Mouse (Mus musculus) CH12F3 (cell line): ENCODE data around the gene Cacna1i.

Experiments
- in situ Hi-C: fragments of 300-500 bp; cut with MboI; formaldehyde crosslinking; loops from 2 replicates; pipeline ENCODE4 v1.14.3; 2020; ENCODE audit warnings: low sequenced_read_pairs

The Cacna1i gene

DNA sequence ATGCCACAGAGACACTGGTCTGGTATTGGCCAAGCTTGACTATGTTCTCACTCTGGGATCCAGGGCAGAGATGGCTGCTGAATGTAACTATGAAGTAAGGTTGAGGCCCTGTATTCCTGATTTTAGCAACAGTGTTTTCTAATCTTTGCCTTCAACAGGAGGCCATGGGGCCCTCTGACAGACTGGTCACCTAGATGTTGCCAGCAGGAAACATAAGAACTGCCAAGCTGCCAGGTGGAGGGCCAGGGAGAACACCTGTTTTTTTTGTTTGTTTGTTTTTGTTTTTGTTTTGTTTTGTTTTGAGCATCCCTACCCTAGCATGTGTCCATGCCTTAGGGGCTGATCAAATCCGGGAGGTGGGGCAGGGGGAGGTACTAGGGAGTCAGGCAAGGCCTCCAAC is 112.4 kb downstream of the Cacna1i start:
- in situ Hi-C loops = no loop called here

DNA sequence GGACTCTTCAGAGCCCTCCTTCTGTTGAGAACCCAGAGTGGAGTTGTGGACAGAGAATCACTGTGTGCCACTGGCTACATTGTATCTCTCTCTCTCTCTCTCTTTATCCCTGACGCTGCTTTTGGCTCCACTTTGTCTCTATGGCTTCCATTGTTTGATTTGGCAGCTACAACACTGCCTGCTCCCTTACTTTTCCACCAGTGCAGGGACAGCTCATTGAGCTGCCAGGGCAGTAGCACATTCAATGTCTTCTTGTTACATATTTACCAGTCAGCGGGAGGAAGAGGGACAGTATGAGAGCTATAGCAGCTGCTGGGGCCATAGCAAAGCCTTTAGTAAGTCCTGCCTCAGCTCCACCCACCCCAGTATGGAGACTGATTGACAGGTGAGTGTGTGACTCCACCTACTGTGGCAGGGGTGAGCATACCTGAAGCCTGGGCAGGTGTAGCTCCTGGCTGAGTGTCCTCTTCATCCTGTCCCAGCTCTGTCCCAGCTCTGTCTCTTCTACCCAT is 114.4 kb downstream of the Cacna1i start:
- in situ Hi-C loops = no loop called here

DNA sequence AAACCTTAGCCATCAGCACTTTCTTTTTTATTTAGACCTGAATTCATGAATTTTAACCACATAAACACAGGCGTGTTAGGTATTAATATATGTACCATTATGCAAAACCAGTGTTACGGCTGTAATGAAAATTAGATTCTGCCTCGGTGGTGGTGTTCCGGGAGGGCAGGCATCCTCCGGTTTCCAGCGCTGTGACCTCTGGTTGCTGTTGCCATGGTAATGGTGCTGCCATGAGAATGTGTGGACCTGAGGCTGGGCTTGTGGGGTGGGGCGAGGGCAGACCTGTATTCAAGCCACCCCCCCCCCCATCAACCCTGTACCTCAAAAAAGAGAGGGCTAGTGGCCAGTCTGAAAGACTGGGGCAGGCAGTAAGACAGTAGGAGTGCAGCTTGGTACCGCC is 114.9 kb downstream of the Cacna1i start:
- in situ Hi-C loops = no loop called here

DNA sequence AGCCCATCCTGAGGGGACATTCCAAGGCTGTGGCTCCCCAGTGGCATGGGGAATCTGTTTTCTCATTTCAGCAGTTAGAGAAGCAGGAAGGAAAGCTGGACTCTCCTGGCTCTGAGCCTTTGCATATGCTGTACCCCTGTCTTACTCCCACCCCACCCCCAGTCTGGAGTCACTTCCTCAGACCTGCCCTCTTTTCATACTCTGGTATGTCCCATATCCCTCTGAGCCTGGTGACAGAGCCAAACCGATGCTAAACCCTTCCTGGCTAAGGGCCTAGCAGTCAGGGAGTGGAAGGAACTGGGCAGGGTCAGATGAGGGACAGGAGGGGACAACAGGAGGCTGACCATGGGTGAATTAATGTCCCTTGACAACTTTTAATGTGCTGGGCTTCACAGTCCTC is 120.8 kb downstream of the Cacna1i start:
- in situ Hi-C loops = no loop called here

DNA sequence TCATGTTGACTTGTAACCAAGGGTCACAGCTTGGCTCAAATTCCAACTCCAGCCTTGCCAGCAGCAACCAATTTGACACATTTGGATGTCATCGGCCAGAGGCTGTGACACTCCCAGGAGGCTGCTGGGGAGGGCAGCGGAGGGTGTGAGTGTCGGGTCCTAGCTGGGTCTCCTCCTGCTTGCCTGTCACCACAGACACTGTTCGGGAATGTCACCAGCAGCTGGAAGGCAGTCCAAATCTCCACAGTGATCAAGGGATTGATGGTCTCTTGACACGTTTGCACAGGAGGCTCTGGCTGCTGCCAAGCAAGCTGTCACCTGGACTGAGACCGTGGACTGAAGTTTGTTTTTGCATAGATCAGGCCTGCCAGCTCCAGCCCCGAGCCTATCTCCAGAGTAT is 123.6 kb downstream of the Cacna1i start:
- in situ Hi-C loops = no loop called here

- in situ Hi-C loops = no loop called here
Measured at GRCm38 (mm10) chr15:80413070-80413469, 126.0 kb downstream of the Cacna1i start.

DNA sequence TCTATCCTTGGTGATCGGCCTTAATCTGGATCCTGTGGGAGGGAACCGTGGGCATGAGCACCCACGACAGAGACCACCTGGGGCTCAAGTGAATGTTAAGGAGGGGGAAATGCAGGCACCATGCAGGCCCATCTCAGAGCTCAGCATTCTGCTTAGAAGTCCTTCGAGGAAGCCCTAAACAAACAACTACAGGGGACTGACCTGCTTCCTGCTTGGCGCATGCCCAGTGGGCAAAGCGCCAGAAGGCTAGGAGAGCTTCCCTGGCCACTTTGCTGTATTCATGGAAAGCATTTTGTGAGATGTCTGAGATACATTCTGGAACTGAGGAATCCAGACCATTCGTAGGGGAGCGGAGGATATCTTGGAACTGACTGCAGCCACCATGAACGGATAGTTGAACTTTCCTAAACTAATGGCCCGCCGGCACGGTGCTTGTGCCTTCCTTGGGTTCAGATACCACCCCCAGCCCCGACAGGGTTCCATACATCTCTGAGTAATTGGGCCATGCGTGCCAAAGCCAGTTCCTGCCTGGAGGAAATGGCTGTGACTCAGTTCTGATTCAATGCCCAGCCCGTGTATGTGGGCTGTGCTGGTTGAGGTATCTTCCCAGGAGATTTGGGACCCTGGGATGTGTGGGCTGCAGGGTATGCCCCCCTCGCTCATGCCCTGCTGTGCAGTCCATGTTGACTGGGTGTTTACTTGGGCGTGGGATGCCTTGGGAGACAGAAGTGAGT is 127.1 kb downstream of the Cacna1i start:
- in situ Hi-C loops = no loop called here

DNA sequence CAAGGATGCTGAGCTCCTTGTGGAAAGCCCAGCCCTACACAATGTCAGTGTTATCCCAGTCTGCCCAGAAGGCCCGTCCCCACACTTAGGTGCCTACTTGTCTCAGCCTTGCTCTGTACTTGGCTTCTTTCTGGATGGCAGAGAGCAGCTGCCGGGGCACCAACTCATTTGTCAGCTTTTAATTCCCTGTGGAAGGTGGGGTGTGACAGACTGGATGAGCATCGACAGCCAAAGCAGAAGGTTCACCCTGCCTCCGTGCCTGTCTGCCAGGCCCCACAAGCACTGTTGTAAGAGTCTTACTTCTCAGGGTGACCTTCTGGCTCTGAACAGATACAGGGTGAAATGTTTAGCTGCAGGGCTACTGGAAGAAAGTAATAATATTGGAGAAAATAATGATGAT is 128.1 kb downstream of the Cacna1i start:
- in situ Hi-C loops = no loop called here

- in situ Hi-C loops = no loop called here
Measured at GRCm38 (mm10) chr15:80417066-80417465, 130.0 kb downstream of the Cacna1i start.

GRCm38 (mm10) chr15:80418146-80418545 is 131.1 kb downstream of the Cacna1i start:
- in situ Hi-C loops = no loop called here

DNA sequence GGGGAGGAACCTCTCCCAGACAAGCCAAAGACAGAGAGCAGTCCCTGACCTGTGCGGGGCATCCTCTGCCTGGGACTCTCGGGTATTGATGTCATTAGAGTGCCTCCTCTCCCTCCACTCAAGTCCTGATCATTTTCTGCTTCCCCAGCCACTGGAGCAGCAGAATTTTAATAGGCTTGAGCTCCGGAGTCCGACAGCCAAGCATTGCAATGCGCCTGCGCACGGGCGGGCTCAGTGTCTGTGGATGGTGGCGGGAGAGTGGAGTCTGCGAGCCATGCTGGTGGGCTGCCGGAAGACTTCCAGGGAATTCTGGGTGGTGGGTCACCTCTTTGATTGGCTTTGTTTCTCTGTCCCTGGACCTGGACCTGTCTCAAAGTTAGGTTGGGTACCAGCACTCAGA is 143.3 kb downstream of the Cacna1i start:
- in situ Hi-C loops = no loop called here

GRCm38 (mm10) chr15:80436961-80437360 is 149.9 kb downstream of the Cacna1i start:
- in situ Hi-C loops = no loop called here

GRCm38 (mm10) chr15:80437996-80438395 is 151.0 kb downstream of the Cacna1i start:
- in situ Hi-C loops = no loop called here

GRCm38 (mm10) chr15:80438423-80438822 is 151.4 kb downstream of the Cacna1i start:
- in situ Hi-C loops = no loop called here

DNA sequence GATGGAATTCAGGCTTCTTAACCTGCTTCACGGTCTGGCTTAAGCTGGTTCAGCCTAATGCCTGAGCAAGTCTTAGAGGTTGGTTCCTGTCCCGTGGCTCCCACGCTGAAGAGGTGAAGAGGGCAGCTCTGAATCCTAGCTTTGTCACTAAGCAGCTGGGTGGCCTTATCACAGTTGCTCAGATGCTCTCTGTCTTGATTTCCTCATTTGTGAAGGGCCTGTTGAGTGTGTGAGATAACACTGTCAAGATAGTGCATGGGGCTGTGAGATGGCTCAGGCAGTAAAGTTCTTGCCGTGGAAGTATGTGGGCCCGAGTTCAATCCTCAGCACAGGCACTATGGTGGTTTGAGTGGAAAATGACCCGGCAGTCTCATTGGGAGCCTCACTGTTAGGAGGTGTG is 153.2 kb downstream of the Cacna1i start:
- in situ Hi-C loops = no loop called here

GRCm38 (mm10) chr15:80445956-80446687 is 159.1 kb downstream of the Cacna1i start:
- in situ Hi-C loops = no loop called here
